Mouse (Mus musculus): ENCODE measurements around the gene Cysltr1.

Gene Cysltr1

DNA sequence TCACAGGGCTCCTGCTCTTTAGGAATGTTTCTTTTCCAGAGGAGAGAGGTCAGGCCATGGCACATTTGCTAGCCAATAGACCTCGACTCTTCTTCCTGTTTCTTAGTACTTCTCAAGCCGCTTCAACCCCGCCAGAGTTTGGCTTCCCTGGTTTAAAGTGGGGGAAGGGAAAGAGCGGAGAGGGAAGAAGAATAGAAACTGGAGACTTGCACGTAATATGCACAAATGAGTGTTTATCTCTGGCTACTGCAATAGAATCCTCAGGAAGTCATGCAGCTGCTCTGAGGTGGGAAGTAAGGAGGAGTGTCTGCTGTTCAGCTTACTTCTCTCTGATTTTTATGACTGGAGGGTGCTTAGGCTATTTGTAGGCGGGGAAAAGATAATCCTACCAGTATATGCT, at the start of gene Cysltr1:
Gene Cysltr1 (minus strand): TSS at position 294 of the 400 bp plus-strand sequence.
- no peak for DNase-seq

- no peak for DNase-seq
Observed at GRCm38 (mm10) chrX:106634799-106635541, 31.5 kb upstream of the Cysltr1 start.

DNA sequence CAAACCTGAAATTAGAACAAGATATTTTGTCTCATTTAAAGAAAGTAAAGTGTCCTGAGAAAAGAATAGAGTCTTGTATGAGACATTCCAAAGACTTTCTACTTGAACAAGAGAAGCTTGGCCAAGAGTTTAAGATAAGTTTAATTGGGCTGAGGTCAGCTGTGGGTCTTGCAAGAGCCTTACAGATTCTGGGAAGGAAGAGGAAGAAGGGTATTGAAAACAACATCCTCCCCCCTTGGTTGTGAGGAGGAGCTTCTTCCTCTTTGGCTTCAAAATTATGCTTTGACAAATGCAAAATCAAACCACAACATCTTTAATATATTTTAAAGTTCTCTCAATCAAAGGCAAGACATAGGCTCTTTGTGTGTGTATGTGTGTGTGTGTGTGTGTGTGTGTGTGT, 30.1 kb upstream of the Cysltr1 start:
- DNase-seq = no peak

DNA sequence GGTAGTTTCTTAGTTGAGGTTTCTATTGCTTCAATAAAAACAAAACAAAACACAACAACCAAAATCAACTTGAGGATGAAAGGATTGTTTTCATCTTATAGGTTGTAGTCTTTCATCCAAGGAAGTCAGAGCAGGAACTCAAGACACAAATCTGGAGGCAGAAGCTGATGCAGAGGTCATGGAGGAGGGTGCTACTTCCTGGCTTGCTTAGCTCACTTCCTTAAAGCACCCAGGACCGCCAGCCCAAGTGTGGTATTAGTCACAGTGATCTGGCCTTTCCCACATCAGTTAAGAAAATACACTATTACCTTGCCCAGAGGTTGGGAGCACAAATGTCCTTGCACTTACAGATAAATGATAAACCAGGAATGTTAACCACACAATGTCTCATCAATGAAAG, 25.0 kb upstream of the Cysltr1 start:
- DNase-seq = no peak

DNA sequence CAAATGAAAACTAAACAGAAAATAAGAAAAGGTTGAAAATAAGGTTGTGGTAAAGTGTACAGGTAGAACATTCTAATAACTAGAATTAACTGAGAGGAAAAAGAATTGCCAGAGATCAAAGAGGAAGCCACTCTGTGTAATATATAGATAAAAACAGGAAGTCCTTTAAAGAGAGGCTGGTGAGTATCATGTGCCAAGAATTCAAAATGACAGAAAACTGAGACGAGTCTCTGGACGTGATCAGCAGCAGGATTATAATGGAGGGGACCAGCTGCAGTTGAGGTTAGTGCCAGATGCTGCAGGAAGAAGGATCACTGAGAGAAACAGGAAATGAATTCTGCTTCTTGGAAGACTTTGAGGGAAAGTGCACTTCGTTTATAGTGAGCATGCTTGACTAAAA, 20.2 kb upstream of the Cysltr1 start:
- DNase-seq = no peak

DNA sequence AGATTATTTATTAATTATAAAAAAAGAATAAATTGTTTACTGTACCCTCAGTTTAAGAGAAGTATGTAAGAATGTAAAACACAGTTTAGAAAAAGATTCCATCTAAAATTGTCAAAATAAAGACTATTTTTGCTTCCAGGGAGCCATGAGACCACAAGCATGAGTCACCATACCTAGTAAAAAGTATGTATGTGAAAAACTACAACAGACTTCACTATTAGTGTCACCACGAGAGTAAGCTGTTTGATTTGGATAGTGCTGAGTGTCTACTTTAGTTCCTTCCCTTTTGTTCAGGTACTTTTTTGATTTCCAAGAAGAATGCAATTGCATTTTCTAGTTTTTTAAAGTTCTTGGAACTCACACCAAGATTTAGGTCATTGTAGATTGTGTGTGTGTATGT, 19.0 kb upstream of the Cysltr1 start:
- no peak for DNase-seq

GRCm38 (mm10) chrX:106602574-106603258, 763 bp downstream of the Cysltr1 start:
- DNase-seq = peak in 1 of 2 experiments; percentile 0

DNA sequence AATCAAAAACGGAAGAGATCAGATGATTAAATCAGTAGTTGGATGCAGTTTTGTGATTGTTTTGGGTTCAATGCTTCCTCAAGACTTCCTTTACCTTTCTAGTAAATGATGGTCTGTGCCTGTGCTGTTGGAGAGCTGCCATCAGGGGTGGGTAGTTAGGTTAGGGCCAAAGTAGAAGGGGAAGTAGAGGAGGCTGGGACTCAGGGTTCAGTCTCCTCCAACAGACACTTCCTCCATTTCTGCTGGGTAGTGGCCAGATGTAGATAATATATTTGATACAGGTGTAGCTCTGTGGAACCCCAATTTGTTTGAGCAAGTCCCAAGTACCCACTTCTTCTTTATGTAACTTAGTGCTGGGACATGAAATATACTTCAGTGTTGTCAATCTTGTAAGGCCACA, 7.6 kb downstream of the Cysltr1 start:
- DNase-seq = no peak

DNA sequence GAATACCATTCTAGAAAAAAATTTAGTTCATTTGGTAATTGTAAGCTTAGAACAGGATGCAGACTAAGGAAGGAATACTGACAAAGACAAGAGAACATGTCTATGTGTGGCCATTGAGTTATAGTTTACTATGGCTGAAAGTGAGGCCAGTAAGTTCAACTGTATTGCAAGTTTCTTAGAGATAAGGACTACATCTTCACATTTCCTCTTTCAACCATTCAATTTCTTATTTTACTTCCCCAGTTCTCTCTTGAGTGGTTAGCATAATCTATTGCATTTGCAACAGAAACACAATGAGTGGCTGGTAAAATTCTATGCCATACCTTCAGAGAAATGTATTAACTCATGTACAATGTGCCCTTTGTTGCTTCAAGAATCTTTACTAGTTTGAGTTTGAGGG, 9.6 kb downstream of the Cysltr1 start:
- no peak for DNase-seq

GRCm38 (mm10) chrX:106582886-106583285, 20.6 kb downstream of the Cysltr1 start, which contains the start of gene Gm5127:
Gm5127 (plus strand) TSS chrX:106583186.
- no peak for DNase-seq

GRCm38 (mm10) chrX:106582197-106582596, 21.3 kb downstream of the Cysltr1 start:
- DNase-seq = no peak

DNA sequence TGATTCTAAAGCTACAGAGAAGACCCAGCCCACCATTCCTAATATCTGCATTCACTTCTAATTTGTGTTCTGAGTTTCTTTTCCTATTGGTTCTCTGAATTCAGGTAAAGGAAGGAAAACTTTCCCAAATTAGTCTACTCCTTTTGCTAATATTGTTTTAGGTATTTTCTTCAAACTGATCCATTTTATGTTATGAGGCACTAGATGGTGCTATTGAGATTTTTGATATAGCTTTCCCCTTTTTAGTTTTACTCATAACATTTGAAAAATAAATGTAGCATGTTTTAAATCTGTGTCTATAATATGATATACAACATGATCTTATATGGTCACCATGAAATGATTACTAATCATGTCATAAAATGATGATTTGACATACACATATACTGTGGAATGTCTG, 23.1 kb downstream of the Cysltr1 start:
- no peak for DNase-seq

- DNase-seq = no peak
Observed at GRCm38 (mm10) chrX:106578966-106579365, 24.5 kb downstream of the Cysltr1 start.

GRCm38 (mm10) chrX:106555457-106555856, 48.0 kb downstream of the Cysltr1 start:
- DNase-seq = no peak

DNA sequence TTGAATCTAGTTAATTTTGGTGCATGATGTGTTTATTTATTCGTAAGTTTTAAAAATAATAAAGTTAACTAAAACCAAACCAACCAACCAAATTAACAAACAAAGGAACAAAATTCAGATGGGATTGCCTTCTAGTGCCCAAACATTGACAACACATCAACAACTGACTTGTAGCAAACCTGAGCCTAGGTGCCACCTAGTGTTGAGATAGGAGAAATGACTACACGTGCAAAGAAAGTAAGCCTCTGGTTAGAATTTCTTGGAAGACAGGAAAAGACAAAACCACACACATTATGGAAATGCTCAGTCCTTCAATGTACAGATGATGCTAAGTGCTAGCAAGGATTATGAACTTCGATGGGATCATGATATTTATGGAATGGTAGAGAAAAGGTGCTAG, 67.1 kb downstream of the Cysltr1 start:
- DNase-seq = no peak

Measured in thymus, postnatal 36 days (tissue).